Mouse (Mus musculus) megakaryocyte-erythroid progenitor cell, adult 5-6 weeks (primary cell): ENCODE measurements around the gene Krt75. TPM values are rescaled to one million over a fixed set of nuclear protein-coding genes. Genes with fewer than 3 reads are reported as not detected.
A peak's percentile ranks its signal among the peaks of the same experiment; 100 is the strongest.

Source experiments
- ATAC-seq: replicated peaks from 2 replicates; pipeline ENCODE4 v1.8.0; 2016; ENCODE audit warnings: mild to moderate bottlenecking, inconsistent platforms; ENCODE audit not compliant: severe bottlenecking, poor library complexity, low FRiP score, low TSS enrichment
- total RNA-seq, 2 experiments: library from RNA; stranded (forward) in 1 of 2; stranded (reverse) in 1 of 2; fragments of 200-1000, 215-1000 nt in 1 of 2; fragments of >200 nt in 1 of 2; fragmentation: Nextera tagmentation in 1 of 2; gene quantifications; 2 replicates each; pipeline ENCODE4 v1.2.3; 2014 to 2017

The Krt75 gene
- total RNA-seq (2014; fragmentation: Nextera tagmentation) (not detected in 2 replicates), total RNA-seq (2017) (not detected in 2 replicates)

GRCm38 (mm10) chr15:101573796-101574345 lies at the start of gene Krt75:
Krt75 (minus strand) TSS chr15:101573904.
- no peak for ATAC-seq

DNA sequence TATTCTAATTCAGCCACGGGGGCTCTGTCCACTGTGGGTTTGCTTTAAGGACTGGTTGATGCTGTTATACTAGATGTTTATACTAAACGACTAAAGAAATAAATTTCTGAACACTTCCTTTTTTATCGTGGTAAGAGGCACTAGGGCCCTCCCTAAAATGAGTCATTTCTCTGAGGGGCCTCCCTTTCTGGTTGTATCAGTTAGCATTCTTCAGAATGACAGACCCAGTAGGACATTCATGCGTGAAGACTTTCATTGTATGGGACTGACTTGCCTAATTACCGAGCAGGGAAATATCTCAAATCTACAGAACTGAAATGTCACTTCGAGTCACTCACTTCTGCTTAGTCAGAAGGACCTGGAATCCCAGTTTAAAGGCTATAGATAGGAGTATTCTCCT lies 25.4 kb upstream of the Krt75 start:
- ATAC-seq: no peak

DNA sequence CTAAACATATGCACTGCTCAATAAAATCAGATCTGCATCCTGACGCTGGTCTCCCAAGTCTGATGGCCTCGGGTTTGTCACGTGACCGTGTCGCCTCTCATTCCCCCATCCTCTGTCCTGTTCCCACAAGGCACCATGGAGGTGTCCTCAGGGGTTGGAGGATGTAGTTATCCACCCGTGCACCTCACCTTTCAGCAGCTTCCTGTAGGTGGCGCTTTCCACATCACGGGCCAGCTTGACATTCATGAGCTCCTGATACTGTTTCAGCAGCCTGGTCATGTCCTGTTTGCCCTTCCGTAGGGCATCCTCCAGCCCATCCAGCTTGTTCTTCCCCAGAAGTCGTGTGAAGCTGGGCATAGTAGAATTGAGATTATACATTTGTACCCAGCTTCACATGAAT lies 14.5 kb upstream of the Krt75 start:
- no peak for ATAC-seq

DNA sequence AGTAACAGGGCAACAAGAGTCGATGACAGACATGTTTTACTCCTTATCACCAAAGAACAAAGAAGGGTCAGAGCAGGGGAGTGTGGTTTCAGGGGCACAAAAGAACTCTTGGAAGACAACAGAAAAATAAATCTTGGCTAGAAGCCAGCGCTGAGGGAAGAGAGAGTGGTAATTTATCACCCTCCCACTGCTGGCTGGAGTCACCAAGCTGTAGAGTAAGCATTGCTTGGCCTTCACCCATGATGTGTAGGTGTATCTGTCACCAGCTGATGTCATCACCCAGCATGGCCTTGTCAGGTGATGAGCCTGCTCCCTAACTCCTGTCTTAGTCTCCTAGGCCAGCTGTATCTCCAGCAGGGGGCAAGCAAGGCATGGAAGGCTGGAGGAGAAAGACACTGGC lies 10.8 kb upstream of the Krt75 start:
- no peak for ATAC-seq

- ATAC-seq: no peak
Measured at GRCm38 (mm10) chr15:101583211-101583965, 9.7 kb upstream of the Krt75 start.

DNA sequence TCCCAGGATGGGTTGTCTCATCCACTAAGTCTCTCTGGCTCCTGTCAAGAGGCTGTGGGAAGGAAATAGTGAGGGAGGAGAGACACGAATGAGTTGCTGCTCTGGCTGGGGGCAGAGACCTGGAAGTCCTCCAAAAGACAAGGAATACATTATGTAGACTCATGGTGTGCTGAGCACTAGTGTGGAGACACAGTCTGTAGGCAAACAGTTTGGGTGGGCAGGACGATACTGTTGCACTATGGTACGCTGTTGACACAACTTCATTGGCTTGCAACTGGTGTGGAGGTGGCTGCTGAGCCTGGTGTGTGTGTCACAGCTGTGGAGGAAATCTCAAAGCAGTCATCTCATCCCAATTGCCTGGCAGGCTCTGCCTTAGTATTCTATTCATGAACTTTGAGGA lies 8.0 kb upstream of the Krt75 start:
- ATAC-seq: no peak

GRCm38 (mm10) chr15:101575506-101575905 lies 1.8 kb upstream of the Krt75 start:
- no peak for ATAC-seq

DNA sequence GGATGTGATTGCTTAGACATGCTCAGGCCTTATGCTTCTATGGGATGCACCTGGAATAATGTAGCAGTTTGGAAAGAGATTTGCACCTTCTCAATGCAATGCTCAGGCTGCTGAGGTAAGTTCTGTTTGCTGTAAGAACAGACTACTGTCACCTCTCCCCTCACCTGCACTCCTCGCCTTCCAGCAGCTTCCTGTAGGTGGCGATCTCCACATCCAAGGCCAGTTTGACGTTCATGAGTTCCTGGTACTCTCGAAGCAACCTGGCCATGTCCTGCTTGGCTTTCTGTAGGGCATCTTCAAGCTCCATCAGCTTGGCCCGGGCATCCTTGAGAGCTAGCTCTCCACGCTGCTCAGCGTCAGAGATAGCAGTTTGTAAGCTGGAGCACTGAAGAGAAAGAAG lies 5.9 kb downstream of the Krt75 start:
- ATAC-seq: no peak

GRCm38 (mm10) chr15:101562850-101563249 lies 10.9 kb downstream of the Krt75 start, which contains the start of gene Krt90:
Krt90 (minus strand) TSS chr15:101562950.
- ATAC-seq: no peak

GRCm38 (mm10) chr15:101558034-101558646 lies 15.6 kb downstream of the Krt75 start:
- ATAC-seq: no peak

GRCm38 (mm10) chr15:101553169-101553568 lies 20.5 kb downstream of the Krt75 start:
- peak; percentile 72 for ATAC-seq

DNA sequence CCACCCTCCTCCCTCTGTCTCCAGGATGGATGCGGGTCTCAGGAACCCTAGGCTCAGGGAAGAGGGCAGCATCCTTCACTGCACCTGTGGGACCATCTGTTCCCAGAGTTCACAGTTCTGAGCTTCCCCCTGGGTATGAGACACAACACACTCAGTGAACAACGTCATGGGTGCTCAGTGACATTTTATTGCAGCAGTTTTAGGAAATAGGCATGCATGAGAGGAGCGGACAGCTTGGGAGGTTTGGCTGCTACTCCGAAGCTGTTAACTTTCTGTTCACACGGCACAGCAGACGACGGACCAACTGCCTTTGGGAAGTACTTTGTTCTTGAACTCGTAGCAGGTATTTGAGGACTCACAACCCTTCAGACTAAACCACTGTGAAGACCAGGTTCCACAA lies 21.5 kb downstream of the Krt75 start:
- no peak for ATAC-seq

- ATAC-seq: no peak
Measured at GRCm38 (mm10) chr15:101550567-101550966, 23.1 kb downstream of the Krt75 start, which contains the start of gene Krt82. Krt82 (minus strand) TSS chr15:101550667.

- no peak for ATAC-seq
Measured at GRCm38 (mm10) chr15:101544478-101544877, 29.2 kb downstream of the Krt75 start.

DNA sequence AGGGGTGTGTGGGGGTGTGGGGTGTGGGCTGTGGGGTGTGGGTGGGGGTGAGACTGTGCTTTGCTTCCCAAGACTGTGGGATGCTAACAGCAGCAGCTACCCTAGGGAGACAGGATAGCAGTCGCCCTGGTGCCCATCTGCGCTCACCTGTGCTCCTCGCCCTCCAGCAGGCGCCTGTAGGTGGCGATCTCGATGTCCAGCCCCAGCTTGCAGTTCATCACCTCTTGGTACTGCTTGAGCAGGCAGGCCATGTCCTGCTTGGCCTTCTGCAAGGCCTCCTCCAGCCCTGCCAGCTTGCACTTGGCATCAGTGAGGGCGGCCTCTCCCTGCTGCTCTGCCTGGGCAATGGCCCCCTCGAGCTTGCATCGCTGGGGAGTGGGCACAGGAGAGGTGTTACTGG lies 31.2 kb downstream of the Krt75 start:
- no peak for ATAC-seq

- no peak for ATAC-seq
Measured at GRCm38 (mm10) chr15:101538580-101538900, 35.2 kb downstream of the Krt75 start.

DNA sequence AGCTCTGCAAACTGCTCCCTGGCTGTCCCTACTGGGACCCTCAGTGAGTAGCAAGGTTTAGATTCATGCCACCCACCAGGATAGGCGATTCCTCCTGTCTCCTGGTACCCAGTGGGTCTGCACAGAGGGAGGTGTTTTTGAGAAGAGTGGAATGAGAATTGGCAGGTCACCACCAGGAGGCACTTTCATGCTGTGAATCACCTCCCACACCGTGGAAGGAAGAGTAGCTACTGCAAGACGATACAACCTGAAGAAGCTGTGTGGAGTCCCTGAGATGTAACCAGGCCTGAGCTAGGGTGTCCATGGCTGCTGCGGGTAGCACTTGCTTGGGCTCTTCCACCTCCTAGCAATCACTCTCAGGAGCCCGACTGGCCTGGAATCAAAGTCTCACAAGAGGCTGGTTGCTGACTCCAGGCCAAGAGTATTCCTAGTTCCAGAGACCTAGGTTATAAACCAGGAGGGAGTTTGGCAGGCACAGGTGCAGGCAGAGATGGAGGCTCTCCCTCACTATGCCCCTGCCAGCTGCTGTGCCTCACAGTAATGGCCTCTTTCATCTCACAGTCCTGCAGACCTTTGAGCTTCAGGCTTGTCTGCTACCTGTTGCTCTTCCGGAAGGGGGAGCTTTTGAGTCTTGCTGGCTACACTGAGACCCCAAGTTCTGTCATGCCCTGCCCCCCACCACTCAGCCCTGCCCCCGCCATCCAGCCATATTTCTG lies 35.7 kb downstream of the Krt75 start:
- no peak for ATAC-seq

- ATAC-seq: no peak
Measured at GRCm38 (mm10) chr15:101536054-101536850, 37.5 kb downstream of the Krt75 start.

DNA sequence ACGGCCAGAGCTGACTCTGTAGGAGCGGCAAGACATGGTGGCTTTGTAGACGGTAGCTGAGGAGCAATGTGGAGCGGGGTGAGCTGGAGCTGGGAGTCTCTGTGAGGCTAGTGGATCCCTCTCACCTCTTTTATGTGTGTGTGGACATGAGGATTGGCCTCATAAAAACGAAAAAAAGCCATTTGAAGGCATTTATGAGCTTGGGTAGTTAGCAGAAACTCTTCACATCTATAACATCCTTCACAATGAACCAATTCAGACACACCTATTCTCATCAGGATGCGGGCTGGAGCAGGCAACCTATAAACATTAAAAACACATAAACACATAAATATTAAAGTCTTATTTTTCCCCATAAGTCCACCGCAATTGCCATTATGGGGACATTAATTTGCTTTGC lies 41.0 kb downstream of the Krt75 start, which contains the start of gene Krt84:
Gene Krt84 (minus strand): TSS at position 101 of the 400 bp plus-strand sequence.
- ATAC-seq: no peak
